Mouse (Mus musculus) v-Abl transformed pro-B cells (cell line): ENCODE measurements around the gene Gm17361.
"Not testable (repeated sequence)": the region's sequence is repeated elsewhere in the genome, so short reads cannot be mapped to it uniquely, and the experiment has no call there.

Experiments
- in situ Hi-C, 2 experiments: fragments of 400-800 bp; cut with MboI; formaldehyde crosslinking; loops; one replicate each; pipeline ENCODE4 v1.15.1; 2025; ENCODE audit not compliant: unreplicated experiment in 2 of 2

Gene Gm17361

DNA sequence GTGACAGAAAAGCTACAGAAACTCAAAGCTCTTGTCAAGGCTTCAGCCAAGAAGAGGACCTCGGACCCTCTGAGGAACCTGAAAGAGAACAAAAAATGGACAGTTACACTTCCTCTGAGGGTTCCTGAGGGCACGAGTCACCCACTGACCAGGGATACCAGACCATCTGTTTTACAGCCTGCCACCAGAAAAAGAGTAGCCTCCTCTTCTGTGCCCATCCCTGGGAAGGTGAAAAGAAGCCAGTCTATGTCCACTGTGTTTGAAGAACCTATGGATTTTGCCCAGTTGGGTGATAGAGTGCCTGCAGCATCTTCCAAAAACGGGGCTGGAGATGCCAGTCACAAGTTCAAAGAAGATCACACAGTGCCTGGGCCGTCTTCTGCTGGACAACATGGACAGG is at the start of gene Gm17361:
Gene Gm17361, plus strand, starts transcription at position 301 of the 400 bp plus-strand sequence.
- in situ Hi-C loops = not testable (repeated sequence)
